Mouse (Mus musculus) kidney, embryonic 15.5 days (tissue): ENCODE results near the gene Gcn1l1. TPM values are rescaled to one million over a fixed set of nuclear protein-coding genes. Genes with fewer than 3 reads are reported as not detected.

Source experiments
- ATAC-seq: fragments of 200-750 bp; cut with Nextera tagmentation; replicated peaks from 2 replicates; pipeline ENCODE4 v1.8.0; 2017; ENCODE audit warnings: moderate TSS enrichment; ENCODE audit not compliant: low FRiP score
- H3K27ac ChIP-seq: fragments of 300-500 bp; sonication (generic); 2 replicates; pipeline ENCODE4 v1.5.1; 2015; ENCODE audit warnings: mild to moderate bottlenecking, inconsistent platforms
- H3K27me3 ChIP-seq: fragments of 300-500 bp; sonication (generic); 2 replicates; pipeline ENCODE4 v1.6.1; 2015; ENCODE audit warnings: inconsistent platforms
- H3K36me3 ChIP-seq: fragments of 300-500 bp; sonication (generic); 2 replicates; pipeline ENCODE4 v1.6.1; 2015; ENCODE audit warnings: inconsistent platforms
- H3K4me1 ChIP-seq: fragments of 300-500 bp; sonication (generic); 2 replicates; pipeline ENCODE4 v1.6.1; 2015; ENCODE audit warnings: inconsistent platforms
- H3K4me2 ChIP-seq: fragments of 300-500 bp; sonication (generic); 2 replicates; pipeline ENCODE4 v1.6.1; 2015; ENCODE audit warnings: moderate library complexity, mild to moderate bottlenecking, inconsistent platforms
- H3K4me3 ChIP-seq: fragments of 300-500 bp; sonication (generic); replicated peaks from 2 replicates; pipeline ENCODE4 v1.5.1; 2015; ENCODE audit warnings: mild to moderate bottlenecking, inconsistent platforms
- H3K9ac ChIP-seq: fragments of 300-500 bp; sonication (generic); 2 replicates; pipeline ENCODE4 v1.6.1; 2015; ENCODE audit warnings: mild to moderate bottlenecking, inconsistent platforms
- H3K9me3 ChIP-seq: fragments of 300-500 bp; sonication (generic); replicated peaks from 2 replicates; pipeline ENCODE4 v1.6.1; 2016; ENCODE audit warnings: inconsistent platforms
- WGBS: fragments of 180-500 bp; shearing (Covaris S2); methylation state at CpG from one replicate; pipeline ENCODE4 v1.1.7; 2015; ENCODE audit warnings: mixed read lengths; 5-methylcytosine and 5-hydroxymethylcytosine counted together
- polyA plus RNA-seq: library from polyadenylated mRNA; unstranded; fragments of >200 nt; fragmentation: Nextera tagmentation; extraction: Ambion mirVana; gene quantifications from 2 replicates; pipeline ENCODE4 v1.2.1, GENCODE M21; 2015

Gcn1l1 gene
- polyA plus RNA-seq, 1 experiment from 2014 or later, result 49.3 TPM

- H3K9ac ChIP-seq, result no peak overlapping the region
- no peak; the same call in 1 of the 2 replicates for ATAC-seq
- peaks cover 32% of the 10 kb centered on the region for H3K4me1 ChIP-seq
- H3K9me3 ChIP-seq, result no peaks in the 10 kb centered on the region
- no peaks in the 10 kb centered on the region for H3K27me3 ChIP-seq
- H3K36me3 ChIP-seq, result peaks cover 36% of the 10 kb centered on the region
- no peak overlapping the region for H3K4me2 ChIP-seq
- no peak overlapping the region for H3K4me3 ChIP-seq
- peak overlapping the region; percentile 84 for H3K27ac ChIP-seq
- 48% methylated on average over 3 of the region's 3 CpGs for WGBS
These were observed 83.8 kb downstream of the Gcn1l1 start for GRCm38 (mm10) chr5:115648876-115649275.

- ATAC-seq, result no peak
- Histone ChIP-seq H3K27ac (peak overlapping the region; percentile 84; the same call in 1 of the 2 replicates), H3K27me3 (no peaks in the 10 kb centered on the region), H3K4me2 (no peak overlapping the region), H3K4me3 (no peak overlapping the region), H3K36me3 (peaks cover 28% of the 10 kb centered on the region), H3K4me1 (peaks cover 32% of the 10 kb centered on the region), H3K9me3 (no peaks in the 10 kb centered on the region), H3K9ac (no peak overlapping the region)
- 81% methylated on average over 8 of the region's 8 CpGs for WGBS
These were observed 84.6 kb downstream of the Gcn1l1 start for GRCm38 (mm10) chr5:115649699-115650098.

GRCm38 (mm10) chr5:115650885-115651284 lies 85.8 kb downstream of the Gcn1l1 start:
- Histone ChIP-seq H3K4me1 (peaks cover 32% of the 10 kb centered on the region), H3K27me3 (no peaks in the 10 kb centered on the region), H3K36me3 (peaks cover 16% of the 10 kb centered on the region), H3K4me2 (no peak overlapping the region), H3K9ac (no peak overlapping the region), H3K9me3 (no peaks in the 10 kb centered on the region), H3K4me3 (no peak overlapping the region), H3K27ac (no peak overlapping the region)
- no peak for ATAC-seq
- WGBS, result 91% methylated on average over 10 of the region's 10 CpGs

GRCm38 (mm10) chr5:115651821-115652220 lies 86.8 kb downstream of the Gcn1l1 start:
- ATAC-seq, result no peak
- Histone ChIP-seq H3K4me2 (peak overlapping the region; percentile 75; the same call in 1 of the 2 replicates), H3K4me3 (no peak overlapping the region), H3K27me3 (no peaks in the 10 kb centered on the region), H3K9me3 (no peaks in the 10 kb centered on the region), H3K36me3 (peaks cover 6% of the 10 kb centered on the region), H3K9ac (0 out of 2 replicates have a peak overlapping the region, but pooled peaks have one; percentile 56), H3K27ac (no peak overlapping the region), H3K4me1 (peaks cover 32% of the 10 kb centered on the region)
- WGBS, result 91% methylated on average over 10 of the region's 10 CpGs

- peak; percentile 99 for ATAC-seq
- H3K4me2 ChIP-seq, result peak overlapping the region; percentile 75
- H3K36me3 ChIP-seq, result no peaks in the 10 kb centered on the region
- 4% methylated on average over 35 of the region's 35 CpGs for WGBS
- H3K4me1 ChIP-seq, result peaks cover 34% of the 10 kb centered on the region
- peak overlapping the region; percentile 56 for H3K9ac ChIP-seq
- H3K27me3 ChIP-seq, result no peaks in the 10 kb centered on the region
- no peaks in the 10 kb centered on the region for H3K9me3 ChIP-seq
- H3K27ac ChIP-seq, result peak overlapping the region; percentile 83
- peak overlapping the region; percentile 53 for H3K4me3 ChIP-seq
These were observed 87.9 kb downstream of the Gcn1l1 start for GRCm38 (mm10) chr5:115652681-115653575.

GRCm38 (mm10) chr5:115653776-115654175 lies 88.7 kb downstream of the Gcn1l1 start:
- Histone ChIP-seq H3K27me3 (no peaks in the 10 kb centered on the region), H3K4me3 (no peak overlapping the region), H3K9ac (no peak overlapping the region), H3K4me1 (peaks cover 32% of the 10 kb centered on the region), H3K9me3 (no peaks in the 10 kb centered on the region), H3K27ac (no peak overlapping the region), H3K36me3 (no peaks in the 10 kb centered on the region), H3K4me2 (no peak overlapping the region)
- ATAC-seq, result no peak
- 79% methylated on average over 12 of the region's 12 CpGs for WGBS

GRCm38 (mm10) chr5:115656677-115657076 lies 91.6 kb downstream of the Gcn1l1 start:
- Histone ChIP-seq H3K4me2 (no peak overlapping the region), H3K36me3 (no peaks in the 10 kb centered on the region), H3K4me3 (no peak overlapping the region), H3K27ac (no peak overlapping the region), H3K27me3 (no peaks in the 10 kb centered on the region), H3K9ac (no peak overlapping the region), H3K9me3 (no peaks in the 10 kb centered on the region), H3K4me1 (peaks cover 19% of the 10 kb centered on the region)
- WGBS, result 74% methylated on average over 6 of the region's 6 CpGs
- no peak for ATAC-seq

- Histone ChIP-seq H3K4me1 (peaks cover 14% of the 10 kb centered on the region), H3K4me3 (no peak overlapping the region), H3K27ac (no peak overlapping the region), H3K27me3 (no peaks in the 10 kb centered on the region), H3K9me3 (no peaks in the 10 kb centered on the region), H3K9ac (no peak overlapping the region), H3K4me2 (no peak overlapping the region), H3K36me3 (no peaks in the 10 kb centered on the region)
- ATAC-seq, result no peak
- WGBS, result 76% methylated on average over 1 of the region's 1 CpGs
These were observed 92.2 kb downstream of the Gcn1l1 start for GRCm38 (mm10) chr5:115657234-115657633.

- WGBS, result 73% methylated on average over 6 of the region's 6 CpGs
These were observed 93.3 kb downstream of the Gcn1l1 start for GRCm38 (mm10) chr5:115658352-115658751.

GRCm38 (mm10) chr5:115662658-115663057 lies 97.6 kb downstream of the Gcn1l1 start:
- Histone ChIP-seq H3K4me2 (no peak overlapping the region), H3K27me3 (no peaks in the 10 kb centered on the region), H3K9ac (no peak overlapping the region), H3K4me1 (peaks cover 11% of the 10 kb centered on the region; the same call in 1 of the 2 replicates), H3K9me3 (no peaks in the 10 kb centered on the region), H3K27ac (no peak overlapping the region), H3K4me3 (no peak overlapping the region), H3K36me3 (no peaks in the 10 kb centered on the region)
- WGBS, result 76% methylated on average over 22 of the region's 22 CpGs
- no peak for ATAC-seq

More at GRCm38 (mm10) chr5:115658352-115658751, 93.3 kb downstream of the Gcn1l1 start:
- H3K36me3 ChIP-seq, result no peaks in the 10 kb centered on the region
- no peak overlapping the region for H3K9ac ChIP-seq
- H3K27me3 ChIP-seq, result no peaks in the 10 kb centered on the region
- H3K27ac ChIP-seq, result no peak overlapping the region
- H3K4me2 ChIP-seq, result no peak overlapping the region
- no peak overlapping the region for H3K4me3 ChIP-seq
- ATAC-seq, result no peak
- H3K9me3 ChIP-seq, result no peaks in the 10 kb centered on the region
- 0 out of 2 replicates have a peak, but pooled peaks cover 7% of the 10 kb centered on the region for H3K4me1 ChIP-seq

- ATAC-seq, result no peak
- Histone ChIP-seq H3K36me3 (no peaks in the 10 kb centered on the region), H3K4me3 (no peak overlapping the region), H3K9ac (no peak overlapping the region), H3K4me1 (peaks cover 10% of the 10 kb centered on the region; the same call in 1 of the 2 replicates), H3K9me3 (no peaks in the 10 kb centered on the region), H3K27ac (no peak overlapping the region), H3K27me3 (no peaks in the 10 kb centered on the region), H3K4me2 (no peak overlapping the region)
- 64% methylated on average over 8 of the region's 8 CpGs for WGBS
These were observed 101.5 kb downstream of the Gcn1l1 start for GRCm38 (mm10) chr5:115666366-115667065.

- no peak overlapping the region for H3K9ac ChIP-seq
- H3K36me3 ChIP-seq, result no peaks in the 10 kb centered on the region
- ATAC-seq, result no peak
- WGBS, result 77% methylated on average over 8 of the region's 8 CpGs
- H3K4me2 ChIP-seq, result no peak overlapping the region
- H3K27me3 ChIP-seq, result no peaks in the 10 kb centered on the region
- peaks cover 10% of the 10 kb centered on the region; the same call in 1 of the 2 replicates for H3K4me1 ChIP-seq
- H3K4me3 ChIP-seq, result no peak overlapping the region
- no peak overlapping the region for H3K27ac ChIP-seq
- H3K9me3 ChIP-seq, result no peaks in the 10 kb centered on the region
These were observed 102.2 kb downstream of the Gcn1l1 start for GRCm38 (mm10) chr5:115667210-115667609.
